ENCODE assay signal across 14 mouse cellular contexts in genomic region chr11:64047432-64047831, GRCm38 (mm10). TPM values are rescaled to one million over a fixed set of nuclear protein-coding genes. Genes with fewer than 3 reads are reported as not detected.
A peak's percentile ranks its signal among the peaks of the same experiment; 100 is the strongest.
DNase-seq lines count a peak whose midpoint lies in the region; TF ChIP-seq lines count a peak whose summit lies in the region.
"Had no signal": no experiment of that assay in that cellular context is flagged by ENCODE, and none has a peak within 500 bp of the region (broad histone marks: within the 10 kb centered on the region; RNA-seq: fewer than 3 reads in every experiment).

No protein-coding gene starts in this region.

- 71% methylated on average over 13 of the region's 13 CpGs for WGBS in thymus, adult 2 months
- 91% methylated on average over 13 of the region's 13 CpGs for WGBS in embryonic facial prominence, embryonic 10.5 days

- TF ChIP-seq CTCF in thymus, adult 2 months (IDR thresholded peaks at IDR 0.05; ENCODE audit: borderline replicate concordance, control insufficient read depth, extremely low read depth, insufficient read depth, low read length, poor library complexity): no peak

- no peak overlapping the region for H3K4me3 ChIP-seq in thymus, adult 2 months (ENCODE audit: control insufficient read depth, insufficient read depth, low read length)
- no peak overlapping the region for H3K4me3 ChIP-seq in embryonic facial prominence, embryonic 10.5 days
- H3K4me3 ChIP-seq: forebrain, embryonic 12.5 days; lung, embryonic 15.5 days had no signal

- H3K36me3 ChIP-seq in thymus, adult 2 months (ENCODE audit: control insufficient read depth, insufficient read depth, low read length): peaks cover 4% of the 10 kb centered on the region; the same call in 1 of the 2 replicates
- H3K36me3 ChIP-seq in embryonic facial prominence, embryonic 10.5 days (replicated peaks): peaks cover 16% of the 10 kb centered on the region
- H3K36me3 ChIP-seq: forebrain, embryonic 12.5 days had no signal

- H3K27ac ChIP-seq in thymus, adult 2 months (ENCODE audit: control insufficient read depth, insufficient read depth, low read length): peak overlapping the region; percentile 64
- H3K27ac ChIP-seq in embryonic facial prominence, embryonic 10.5 days (replicated peaks): 0 out of 2 replicates have a peak overlapping the region, but pooled peaks have one; percentile 19
- H3K27ac ChIP-seq: forebrain, embryonic 12.5 days; lung, embryonic 15.5 days had no signal

- DNase-seq in thymus, adult 2 months: peak; percentile 14
- no peak for DNase-seq in thymus, adult 18-20 months
- no peak for DNase-seq in embryonic facial prominence, embryonic 10.5 days (ENCODE audit: low spot score)
- DNase-seq in naive thymus-derived CD4-positive, alpha-beta T cell, adult 2 months (ENCODE audit: low read depth): peak; percentile 75
- no peak for DNase-seq in cerebellum, adult 11 months
- no peak for DNase-seq in MN1 (ENCODE audit: low spot score)
- DNase-seq in adrenal gland, adult (ENCODE audit: inconsistent age in 2 of 2, low spot score in 1 of 2): no peak
- DNase-seq: cerebellum, postnatal 10 days; embryo, embryonic 11 days; kidney, adult 9 months; kidney, postnatal 36 days had no signal

- peaks cover 18% of the 10 kb centered on the region for H3K4me1 ChIP-seq in thymus, adult 2 months (replicated peaks; ENCODE audit: control insufficient read depth, insufficient read depth, low read length)
- peaks cover 19% of the 10 kb centered on the region for H3K4me1 ChIP-seq in embryonic facial prominence, embryonic 10.5 days

- no peaks in the 10 kb centered on the region for H3K9me3 ChIP-seq in embryonic facial prominence, embryonic 10.5 days
- H3K9me3 ChIP-seq: forebrain, embryonic 12.5 days; lung, embryonic 15.5 days had no signal

- TF ChIP-seq POLR2A in thymus, adult 2 months (IDR thresholded peaks at IDR 0.05; ENCODE audit: control insufficient read depth, extremely low read depth, insufficient read depth, low read length, poor library complexity): no peak

- H3K27me3 ChIP-seq in thymus, adult 2 months (ENCODE audit: control insufficient read depth, insufficient read depth, low read length): no peaks in the 10 kb centered on the region
- peaks cover 34% of the 10 kb centered on the region; the same call in 1 of the 2 replicates for H3K27me3 ChIP-seq in embryonic facial prominence, embryonic 10.5 days (replicated peaks; ENCODE audit: low read depth, poor library complexity, severe bottlenecking)
- H3K27me3 ChIP-seq: CH12.LX; lung, embryonic 15.5 days had no signal

RNA-seq across cellular contexts. Expression of gene Cox10, which starts 31.8 kb away (rescaled TPM):
- polyA plus RNA-seq in thymus, adult 2 months (2012; rRNA removed): 20.2 and 24.2 TPM in 2 replicates
- polyA plus RNA-seq in embryonic facial prominence, embryonic 10.5 days (2016; fragmentation: Nextera tagmentation; extraction: Ambion mirVana): 30.9 and 31.2 TPM in 2 replicates

Comparison
In these comparisons a context has a peak if more than half of its experiments do, and no peak if none do; other contexts are left out.
1. DNase-seq: peak in thymus, adult 2 months (single experiment) and naive thymus-derived CD4-positive, alpha-beta T cell, adult 2 months (single experiment); none in thymus, adult 18-20 months (0 of 2), embryonic facial prominence, embryonic 10.5 days (single experiment), cerebellum, adult 11 months (single experiment), MN1 (single experiment) and adrenal gland, adult (0 of 2).